Mouse (Mus musculus): Measurements from ENCODE around the gene Brdt. TPM values are rescaled to one million over a fixed set of nuclear protein-coding genes. Genes with fewer than 3 reads are reported as not detected.

The Brdt gene
- polyA plus RNA-seq, 1 experiment: 1.1 TPM

GRCm38 (mm10) chr5:107289986-107290385, 41.0 kb upstream of the Brdt start:
- no peak for TF ChIP-seq CTCF (IDR thresholded peaks at IDR 0.05; ENCODE audit: insufficient read depth, low read length)
- no peak for TF ChIP-seq POLR2A (IDR thresholded peaks at IDR 0.05; ENCODE audit: borderline replicate concordance, extremely low read depth, low read depth, low read length)
- WGBS: 60% methylated on average over 8 of the region's 8 CpGs
- no peak for DNase-seq
- no peak overlapping the region for H3K4me3 ChIP-seq (replicated peaks; ENCODE audit: extremely low read depth, low read depth, low read length)
- peaks cover 6% of the 10 kb centered on the region for H3K4me1 ChIP-seq (ENCODE audit: control insufficient read depth, insufficient read depth, low read length)

DNA sequence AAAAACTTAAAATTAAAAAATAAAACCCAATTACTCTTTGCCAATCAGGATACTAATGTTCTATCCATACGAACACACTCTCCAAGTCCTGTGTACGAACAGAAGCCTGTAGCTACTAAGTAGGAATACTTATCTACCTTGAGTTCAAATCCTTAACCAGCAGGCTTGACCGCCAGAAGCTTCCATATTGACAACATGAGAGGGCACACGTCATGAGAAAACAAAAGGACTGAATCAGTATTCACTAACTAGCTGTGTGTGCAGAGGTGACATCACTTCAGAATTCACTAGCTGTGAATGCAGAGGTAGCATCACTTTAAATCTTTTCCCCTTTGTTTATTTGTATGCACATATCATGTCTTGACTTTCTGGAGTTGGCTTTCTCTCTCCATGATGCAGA, 36.9 kb upstream of the Brdt start:
- TF ChIP-seq POLR2A (IDR thresholded peaks at IDR 0.05; ENCODE audit: borderline replicate concordance, extremely low read depth, low read depth, low read length) (no peak), CTCF (IDR thresholded peaks at IDR 0.05; ENCODE audit: insufficient read depth, low read length) (no peak)

DNA sequence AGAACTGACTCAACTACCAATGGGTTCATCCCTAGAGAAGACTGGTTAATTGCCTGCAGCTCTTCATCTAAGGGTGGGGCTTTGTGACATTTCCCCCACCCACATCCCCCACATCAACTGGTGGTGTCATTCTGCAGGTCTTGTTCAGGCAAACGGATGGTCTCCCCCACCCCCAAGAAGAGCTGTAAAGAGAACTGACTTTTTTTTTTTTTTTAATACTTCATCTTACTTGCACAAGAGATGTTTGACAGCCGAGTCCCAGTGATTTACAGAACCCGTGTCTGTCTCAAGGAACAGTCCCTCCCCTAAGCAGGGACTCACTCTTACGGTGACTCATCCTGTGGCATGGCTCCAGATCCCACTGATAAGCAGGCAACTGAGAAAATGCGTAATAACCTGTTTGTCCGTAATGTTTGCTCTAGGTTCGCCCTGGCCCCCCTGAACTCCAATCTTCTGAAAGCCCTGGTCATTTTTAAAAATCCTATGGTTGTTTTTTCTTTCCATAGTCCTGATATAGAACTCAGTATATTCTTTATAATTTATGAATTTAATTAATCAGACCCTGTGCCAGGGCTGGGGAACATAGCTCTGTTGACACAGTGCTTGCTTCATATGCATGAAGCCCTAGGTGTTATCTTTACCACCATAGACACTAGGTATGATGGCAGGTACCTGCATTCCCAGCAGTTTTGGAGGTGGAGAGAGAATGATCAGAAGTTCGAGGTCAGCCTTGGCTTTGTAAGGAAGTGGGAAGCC, 35.7 kb upstream of the Brdt start:
- 34% methylated on average over 8 of the region's 8 CpGs for WGBS
- TF ChIP-seq POLR2A (IDR thresholded peaks at IDR 0.05; ENCODE audit: borderline replicate concordance, extremely low read depth, low read depth, low read length) (no peak), CTCF (IDR thresholded peaks at IDR 0.05; ENCODE audit: insufficient read depth, low read length) (no peak)
- H3K4me1 ChIP-seq (ENCODE audit: control insufficient read depth, insufficient read depth, low read length): peaks cover 6% of the 10 kb centered on the region
- no peak overlapping the region for H3K4me3 ChIP-seq (replicated peaks; ENCODE audit: extremely low read depth, low read depth, low read length)
- no peak for DNase-seq

More for the DNA sequence above, 36.9 kb upstream of the Brdt start:
- H3K4me1 ChIP-seq (ENCODE audit: control insufficient read depth, insufficient read depth, low read length): peaks cover 6% of the 10 kb centered on the region
- no peak overlapping the region for H3K4me3 ChIP-seq (replicated peaks; ENCODE audit: extremely low read depth, low read depth, low read length)
- no peak for DNase-seq
- WGBS: 94% methylated on average over 4 of the region's 4 CpGs

GRCm38 (mm10) chr5:107295817-107296511, 35.0 kb upstream of the Brdt start:
- no peak for DNase-seq
- WGBS: 61% methylated on average over 16 of the region's 16 CpGs
- Histone ChIP-seq H3K4me1 (ENCODE audit: control insufficient read depth, insufficient read depth, low read length) (peaks cover 6% of the 10 kb centered on the region), H3K4me3 (replicated peaks; ENCODE audit: extremely low read depth, low read depth, low read length) (no peak overlapping the region)
- no peak for TF ChIP-seq POLR2A (IDR thresholded peaks at IDR 0.05; ENCODE audit: borderline replicate concordance, extremely low read depth, low read depth, low read length)
- no peak for TF ChIP-seq CTCF (IDR thresholded peaks at IDR 0.05; ENCODE audit: insufficient read depth, low read length)

- TF ChIP-seq POLR2A (IDR thresholded peaks at IDR 0.05; ENCODE audit: borderline replicate concordance, extremely low read depth, low read depth, low read length) (no peak), CTCF (IDR thresholded peaks at IDR 0.05; ENCODE audit: insufficient read depth, low read length) (no peak)
- H3K4me1 ChIP-seq (ENCODE audit: control insufficient read depth, insufficient read depth, low read length): peaks cover 6% of the 10 kb centered on the region
- no peak for DNase-seq
- no peak overlapping the region for H3K4me3 ChIP-seq (replicated peaks; ENCODE audit: extremely low read depth, low read depth, low read length)
- WGBS: 49% methylated on average over 9 of the region's 9 CpGs
Observed at GRCm38 (mm10) chr5:107296512-107297322, 34.2 kb upstream of the Brdt start.

GRCm38 (mm10) chr5:107298854-107299253, 32.1 kb upstream of the Brdt start:
- 81% methylated on average over 11 of the region's 11 CpGs for WGBS
- H3K4me3 ChIP-seq (replicated peaks; ENCODE audit: extremely low read depth, low read depth, low read length): no peak overlapping the region
- H3K4me1 ChIP-seq (ENCODE audit: control insufficient read depth, insufficient read depth, low read length): peaks cover 6% of the 10 kb centered on the region
- TF ChIP-seq CTCF (IDR thresholded peaks at IDR 0.05; ENCODE audit: insufficient read depth, low read length): no peak
- no peak for TF ChIP-seq POLR2A (IDR thresholded peaks at IDR 0.05; ENCODE audit: borderline replicate concordance, extremely low read depth, low read depth, low read length)
- DNase-seq: no peak

GRCm38 (mm10) chr5:107303350-107303861, 27.6 kb upstream of the Brdt start:
- no peak overlapping the region for H3K4me3 ChIP-seq (replicated peaks; ENCODE audit: extremely low read depth, low read depth, low read length)
- TF ChIP-seq POLR2A (IDR thresholded peaks at IDR 0.05; ENCODE audit: borderline replicate concordance, extremely low read depth, low read depth, low read length): no peak
- no peak for TF ChIP-seq CTCF (IDR thresholded peaks at IDR 0.05; ENCODE audit: insufficient read depth, low read length)
- DNase-seq: no peak
- no peaks in the 10 kb centered on the region for H3K4me1 ChIP-seq (ENCODE audit: control insufficient read depth, insufficient read depth, low read length)
- WGBS: 38% methylated on average over 11 of the region's 11 CpGs

DNA sequence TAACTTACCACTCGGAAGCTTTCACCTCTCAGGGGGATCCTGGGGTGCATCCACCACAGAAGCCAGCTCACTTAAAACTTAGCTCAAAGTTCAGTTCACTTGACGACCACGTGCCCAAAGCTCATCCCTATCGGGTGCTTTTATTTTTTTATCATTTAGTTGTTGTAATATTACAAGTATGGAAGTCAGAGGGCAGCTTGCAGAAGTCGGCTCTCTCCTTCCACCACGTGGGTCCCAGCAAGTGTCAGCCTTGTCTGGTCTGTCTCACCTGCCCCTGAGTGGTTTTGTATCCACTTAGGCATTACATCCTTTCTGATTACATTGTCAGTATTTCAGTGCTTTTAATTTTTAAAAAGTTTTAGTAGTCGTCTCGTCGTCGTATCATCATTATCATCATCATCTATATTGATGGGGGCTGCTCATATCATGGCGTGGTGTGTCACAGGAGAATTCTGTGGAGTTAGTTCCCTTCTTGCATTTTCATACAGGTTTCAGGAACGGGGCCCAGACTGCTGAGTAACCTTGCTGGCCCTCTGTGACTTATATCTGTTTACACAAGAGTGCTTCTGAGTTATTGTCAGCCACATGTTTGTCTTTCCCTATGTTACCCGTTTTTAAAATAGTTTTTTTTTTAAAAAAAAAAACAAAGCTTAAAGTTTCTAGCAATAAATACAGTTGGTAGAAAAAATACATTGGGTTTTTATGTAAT, 26.7 kb upstream of the Brdt start:
- DNase-seq: no peak
- TF ChIP-seq POLR2A (IDR thresholded peaks at IDR 0.05; ENCODE audit: borderline replicate concordance, extremely low read depth, low read depth, low read length) (no peak), CTCF (IDR thresholded peaks at IDR 0.05; ENCODE audit: insufficient read depth, low read length) (no peak)
- WGBS: 61% methylated on average over 13 of the region's 13 CpGs
- no peaks in the 10 kb centered on the region for H3K4me1 ChIP-seq (ENCODE audit: control insufficient read depth, insufficient read depth, low read length)
- no peak overlapping the region for H3K4me3 ChIP-seq (replicated peaks; ENCODE audit: extremely low read depth, low read depth, low read length)

- WGBS: 64% methylated on average over 4 of the region's 4 CpGs
- no peak for DNase-seq
- H3K4me3 ChIP-seq (replicated peaks; ENCODE audit: extremely low read depth, low read depth, low read length): no peak overlapping the region
- no peak for TF ChIP-seq CTCF (IDR thresholded peaks at IDR 0.05; ENCODE audit: insufficient read depth, low read length)
- TF ChIP-seq POLR2A (IDR thresholded peaks at IDR 0.05; ENCODE audit: borderline replicate concordance, extremely low read depth, low read depth, low read length): no peak
- H3K4me1 ChIP-seq (ENCODE audit: control insufficient read depth, insufficient read depth, low read length): no peaks in the 10 kb centered on the region
Observed at GRCm38 (mm10) chr5:107307432-107307831, 23.5 kb upstream of the Brdt start.

Measured in lung, adult 2 months (tissue).